Mouse (Mus musculus) hindbrain, embryonic 13.5 days (tissue): Measurements from ENCODE around the gene Lyve1. TPM values are rescaled to one million over a fixed set of nuclear protein-coding genes. Genes with fewer than 3 reads are reported as not detected.

Source experiments
- ATAC-seq: fragments of 200-750 bp; cut with Nextera tagmentation; 2 replicates; pipeline ENCODE4 v1.8.0; 2017; ENCODE audit warnings: moderate TSS enrichment; ENCODE audit not compliant: low FRiP score
- H3K27ac ChIP-seq: fragments of 300-500 bp; sonication (generic); 2 replicates; pipeline ENCODE4 v1.5.1; 2015; ENCODE audit warnings: inconsistent platforms, mild to moderate bottlenecking, moderate library complexity
- H3K27me3 ChIP-seq: fragments of 300-500 bp; sonication (generic); 2 replicates; pipeline ENCODE4 v1.6.1; 2015; ENCODE audit warnings: mild to moderate bottlenecking, inconsistent platforms
- H3K36me3 ChIP-seq: fragments of 300-500 bp; sonication (generic); 2 replicates; pipeline ENCODE4 v1.6.1; 2015; ENCODE audit warnings: mild to moderate bottlenecking, inconsistent platforms
- H3K4me1 ChIP-seq: fragments of 300-500 bp; sonication (generic); replicated peaks from 2 replicates; pipeline ENCODE4 v1.6.1; 2015; ENCODE audit warnings: inconsistent platforms
- H3K4me2 ChIP-seq: fragments of 300-500 bp; sonication (generic); 2 replicates; pipeline ENCODE4 v1.6.1; 2015; ENCODE audit warnings: inconsistent platforms, mild to moderate bottlenecking, moderate library complexity
- H3K4me3 ChIP-seq: fragments of 300-500 bp; sonication (generic); 2 replicates; pipeline ENCODE4 v1.5.1; 2015; ENCODE audit warnings: mild to moderate bottlenecking, inconsistent platforms
- H3K9ac ChIP-seq: fragments of 300-500 bp; sonication (generic); 2 replicates; pipeline ENCODE4 v1.6.1; 2015; ENCODE audit warnings: mild to moderate bottlenecking, inconsistent platforms
- H3K9me3 ChIP-seq: fragments of 300-500 bp; sonication (generic); 2 replicates; pipeline ENCODE4 v1.6.1; 2016; ENCODE audit warnings: inconsistent platforms
- WGBS: fragments of 180-500 bp; shearing (Covaris S2); methylation state at CpG from one replicate; pipeline ENCODE4 v1.1.7; 2015; 5-methylcytosine and 5-hydroxymethylcytosine counted together
- polyA plus RNA-seq: library from polyadenylated mRNA; unstranded; fragments of >200 nt; fragmentation: Nextera tagmentation; extraction: Ambion mirVana; gene quantifications from 2 replicates; pipeline ENCODE4 v1.2.1, GENCODE M21; 2015

Gene Lyve1
- polyA plus RNA-seq, 1 experiment from 2014 or later, result 6.9 TPM

DNA sequence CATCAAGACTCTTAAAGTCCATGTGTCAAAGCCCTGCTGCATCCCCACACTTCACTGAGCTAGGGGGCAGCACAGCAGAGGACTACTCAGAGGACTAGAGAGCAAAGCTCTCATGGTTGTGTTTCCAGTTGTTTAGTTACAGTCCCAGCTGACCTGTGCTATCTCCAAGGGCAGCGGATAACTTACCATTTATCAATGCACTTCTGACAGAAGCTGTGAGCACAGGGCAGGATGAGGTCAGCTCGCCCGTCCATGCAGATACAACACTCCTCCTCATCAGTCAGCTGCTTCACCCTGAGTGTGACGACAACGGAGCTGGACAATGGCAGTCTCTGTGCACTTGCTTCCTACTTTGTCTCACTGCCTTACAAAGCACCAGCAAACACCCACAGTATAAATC, 42.0 kb downstream of the Lyve1 start:
- H3K27me3 ChIP-seq, result no peaks in the 10 kb centered on the region
- no peak overlapping the region for H3K4me2 ChIP-seq
- H3K4me1 ChIP-seq, result peaks cover 5% of the 10 kb centered on the region
- H3K4me3 ChIP-seq, result no peak overlapping the region
- peaks cover 25% of the 10 kb centered on the region for H3K36me3 ChIP-seq
- 21% methylated on average over 5 of the region's 5 CpGs for WGBS
- H3K27ac ChIP-seq, result no peak overlapping the region
- ATAC-seq, result 0 out of 2 replicates have a peak, but pooled peaks have one; percentile 46
- no peak overlapping the region for H3K9ac ChIP-seq
- H3K9me3 ChIP-seq, result no peaks in the 10 kb centered on the region

DNA sequence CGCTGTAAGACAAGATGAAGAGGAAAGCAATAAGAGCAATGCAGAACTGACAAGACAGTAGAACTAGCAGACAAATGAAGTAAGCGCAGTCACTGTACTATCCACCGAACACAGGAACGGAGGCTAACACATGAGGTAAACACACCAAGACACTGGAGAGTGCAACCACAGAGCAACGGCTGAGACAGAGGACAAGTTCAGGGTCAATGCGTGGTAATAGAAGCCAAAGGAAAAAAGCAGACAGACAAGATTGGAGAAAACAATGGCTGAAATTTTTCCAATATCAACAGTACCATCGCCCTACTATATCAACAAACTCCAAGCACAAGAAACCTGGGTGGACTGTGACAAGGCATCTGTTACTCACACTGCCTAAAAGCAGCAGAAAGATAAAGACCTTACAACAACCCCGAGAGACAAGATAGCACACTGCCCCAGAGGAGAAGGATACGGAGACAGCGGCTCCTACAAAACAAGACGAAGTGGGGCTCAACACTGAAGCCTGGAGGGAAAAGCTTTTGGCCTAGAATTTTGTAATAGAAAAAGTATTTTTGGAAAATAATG, 44.2 kb downstream of the Lyve1 start:
- no peak overlapping the region for H3K9ac ChIP-seq
- H3K4me2 ChIP-seq, result no peak overlapping the region
- H3K9me3 ChIP-seq, result no peaks in the 10 kb centered on the region
- no peak for ATAC-seq
- H3K27ac ChIP-seq, result no peak overlapping the region
- H3K27me3 ChIP-seq, result no peaks in the 10 kb centered on the region
- WGBS, result 87% methylated on average over 11 of the region's 11 CpGs
- H3K4me1 ChIP-seq, result peaks cover 5% of the 10 kb centered on the region
- H3K4me3 ChIP-seq, result no peak overlapping the region
- peaks cover 15% of the 10 kb centered on the region for H3K36me3 ChIP-seq

DNA sequence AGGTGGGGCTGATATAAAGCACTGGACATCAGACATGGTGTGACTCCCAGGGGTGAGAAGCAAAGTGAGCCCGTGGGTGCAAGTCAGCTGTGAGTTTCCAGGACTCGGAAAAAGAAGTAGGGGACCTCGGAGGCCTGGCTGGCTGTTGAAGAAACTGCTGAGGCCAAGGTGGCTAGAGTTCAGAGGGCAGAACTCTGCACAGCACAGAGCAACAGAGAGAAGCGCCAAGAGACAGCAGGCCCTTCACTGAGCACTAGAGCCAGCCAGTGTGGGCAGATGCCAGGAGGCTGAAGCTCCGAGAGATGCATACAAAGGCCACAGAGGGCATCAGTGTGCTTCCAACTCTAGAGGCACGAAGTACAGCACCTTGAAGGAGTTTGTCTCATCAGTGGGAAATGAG, 44.8 kb downstream of the Lyve1 start:
- Histone ChIP-seq H3K4me1 (peaks cover 5% of the 10 kb centered on the region), H3K36me3 (peaks cover 8% of the 10 kb centered on the region), H3K9me3 (no peaks in the 10 kb centered on the region), H3K4me3 (no peak overlapping the region), H3K9ac (no peak overlapping the region; the same call in 1 of the 2 replicates), H3K4me2 (no peak overlapping the region), H3K27me3 (no peaks in the 10 kb centered on the region), H3K27ac (no peak overlapping the region)
- ATAC-seq, result no peak
- 85% methylated on average over 6 of the region's 6 CpGs for WGBS

DNA sequence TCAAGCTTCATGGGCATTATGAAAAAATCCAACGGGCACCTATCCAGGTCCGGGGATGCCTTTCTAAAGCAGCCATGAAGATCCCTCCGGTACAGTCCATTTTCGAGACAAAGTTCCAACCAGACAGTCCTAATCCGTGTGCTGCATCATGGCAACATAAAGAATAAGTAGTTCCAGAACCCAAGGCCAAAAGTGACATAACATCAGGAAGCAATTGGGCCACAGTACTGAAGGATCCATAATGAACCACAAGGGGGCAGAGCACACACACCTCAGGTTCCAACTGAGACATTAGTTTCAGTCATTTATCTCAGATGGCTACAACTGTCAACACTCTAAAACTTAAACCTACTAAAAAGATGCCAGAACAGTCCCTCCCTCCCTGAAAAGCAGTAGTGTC, 47.0 kb downstream of the Lyve1 start:
- no peak for ATAC-seq
- Histone ChIP-seq H3K27ac (no peak overlapping the region), H3K4me3 (no peak overlapping the region), H3K9ac (no peak overlapping the region), H3K27me3 (no peaks in the 10 kb centered on the region), H3K9me3 (no peaks in the 10 kb centered on the region), H3K36me3 (peaks cover 7% of the 10 kb centered on the region), H3K4me2 (no peak overlapping the region), H3K4me1 (peaks cover 5% of the 10 kb centered on the region)
- WGBS, result 71% methylated on average over 5 of the region's 5 CpGs

DNA sequence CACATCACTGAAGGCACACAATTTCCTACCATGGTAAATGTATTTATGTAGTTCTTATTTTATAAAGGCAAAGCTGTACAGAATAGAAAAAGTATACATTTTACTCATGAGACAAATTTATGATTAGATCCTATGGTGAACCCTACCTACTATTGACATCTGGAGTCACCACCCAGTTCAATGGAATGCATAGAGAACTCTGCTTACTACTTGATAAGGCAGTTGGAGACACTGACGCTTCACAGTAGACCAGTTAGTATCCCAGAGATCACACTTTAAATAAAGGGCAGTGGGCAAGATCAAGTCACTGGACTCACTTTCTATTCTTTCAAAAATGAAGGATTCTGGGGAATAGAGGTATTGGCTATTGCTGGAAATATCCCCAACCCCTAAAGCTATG, 49.1 kb downstream of the Lyve1 start:
- H3K27ac ChIP-seq, result no peak overlapping the region
- no peak overlapping the region for H3K4me2 ChIP-seq
- peaks cover 9% of the 10 kb centered on the region; the same call in 1 of the 2 replicates for H3K4me1 ChIP-seq
- no peak for ATAC-seq
- no peak overlapping the region for H3K4me3 ChIP-seq
- H3K9me3 ChIP-seq, result no peaks in the 10 kb centered on the region
- peaks cover 7% of the 10 kb centered on the region for H3K36me3 ChIP-seq
- WGBS, result 98% methylated on average over 1 of the region's 1 CpGs
- H3K9ac ChIP-seq, result no peak overlapping the region
- no peaks in the 10 kb centered on the region for H3K27me3 ChIP-seq

DNA sequence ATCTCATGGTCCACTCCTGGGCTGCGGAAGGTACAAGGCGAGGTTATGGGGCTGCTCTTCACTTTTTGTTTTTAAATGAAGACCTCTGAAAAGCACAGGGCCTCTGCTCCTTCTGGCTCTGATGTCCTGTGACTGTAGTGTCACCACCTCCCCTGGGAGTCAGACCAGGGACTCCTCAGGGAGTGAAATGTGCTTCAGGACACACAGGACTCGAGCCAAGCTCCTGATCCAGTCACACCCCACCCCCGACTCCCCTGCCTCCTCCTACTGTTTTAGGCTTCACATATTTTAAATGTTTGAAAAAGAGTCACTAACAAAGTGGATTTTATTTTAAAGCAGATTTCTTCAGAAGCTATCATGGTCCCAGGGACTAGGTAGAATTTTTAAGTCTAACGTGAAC, 51.5 kb downstream of the Lyve1 start:
- WGBS, result 83% methylated on average over 5 of the region's 5 CpGs
- Histone ChIP-seq H3K27me3 (no peaks in the 10 kb centered on the region), H3K4me1 (peaks cover 9% of the 10 kb centered on the region; the same call in 1 of the 2 replicates), H3K4me2 (no peak overlapping the region), H3K27ac (no peak overlapping the region), H3K9ac (no peak overlapping the region), H3K4me3 (no peak overlapping the region), H3K9me3 (no peaks in the 10 kb centered on the region), H3K36me3 (peaks cover 7% of the 10 kb centered on the region)
- no peak for ATAC-seq

DNA sequence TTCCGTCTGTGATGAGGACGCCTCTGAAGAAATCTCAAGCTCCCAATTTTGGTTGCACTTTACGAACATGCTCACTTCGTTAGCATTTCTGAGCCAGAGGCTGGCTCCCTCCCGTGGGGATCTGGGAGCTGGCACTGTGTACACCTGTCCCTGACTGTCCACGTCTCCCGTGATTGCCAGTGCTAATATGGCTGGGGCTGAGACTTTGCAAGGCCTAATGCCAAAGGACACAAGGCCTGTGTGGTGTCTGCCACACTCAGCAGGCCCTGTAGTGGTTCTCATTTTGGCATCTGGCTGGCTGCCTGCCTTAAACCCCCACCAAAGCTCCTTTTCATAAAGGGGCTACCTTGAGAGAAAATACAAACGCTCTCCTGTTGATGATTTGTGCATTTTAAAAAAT, 52.0 kb downstream of the Lyve1 start:
- Histone ChIP-seq H3K9me3 (no peaks in the 10 kb centered on the region), H3K27ac (no peak overlapping the region), H3K9ac (no peak overlapping the region), H3K4me1 (peaks cover 9% of the 10 kb centered on the region; the same call in 1 of the 2 replicates), H3K36me3 (peaks cover 7% of the 10 kb centered on the region), H3K4me2 (no peak overlapping the region), H3K4me3 (no peak overlapping the region), H3K27me3 (no peaks in the 10 kb centered on the region)
- ATAC-seq, result no peak
- WGBS, result 87% methylated on average over 8 of the region's 8 CpGs

DNA sequence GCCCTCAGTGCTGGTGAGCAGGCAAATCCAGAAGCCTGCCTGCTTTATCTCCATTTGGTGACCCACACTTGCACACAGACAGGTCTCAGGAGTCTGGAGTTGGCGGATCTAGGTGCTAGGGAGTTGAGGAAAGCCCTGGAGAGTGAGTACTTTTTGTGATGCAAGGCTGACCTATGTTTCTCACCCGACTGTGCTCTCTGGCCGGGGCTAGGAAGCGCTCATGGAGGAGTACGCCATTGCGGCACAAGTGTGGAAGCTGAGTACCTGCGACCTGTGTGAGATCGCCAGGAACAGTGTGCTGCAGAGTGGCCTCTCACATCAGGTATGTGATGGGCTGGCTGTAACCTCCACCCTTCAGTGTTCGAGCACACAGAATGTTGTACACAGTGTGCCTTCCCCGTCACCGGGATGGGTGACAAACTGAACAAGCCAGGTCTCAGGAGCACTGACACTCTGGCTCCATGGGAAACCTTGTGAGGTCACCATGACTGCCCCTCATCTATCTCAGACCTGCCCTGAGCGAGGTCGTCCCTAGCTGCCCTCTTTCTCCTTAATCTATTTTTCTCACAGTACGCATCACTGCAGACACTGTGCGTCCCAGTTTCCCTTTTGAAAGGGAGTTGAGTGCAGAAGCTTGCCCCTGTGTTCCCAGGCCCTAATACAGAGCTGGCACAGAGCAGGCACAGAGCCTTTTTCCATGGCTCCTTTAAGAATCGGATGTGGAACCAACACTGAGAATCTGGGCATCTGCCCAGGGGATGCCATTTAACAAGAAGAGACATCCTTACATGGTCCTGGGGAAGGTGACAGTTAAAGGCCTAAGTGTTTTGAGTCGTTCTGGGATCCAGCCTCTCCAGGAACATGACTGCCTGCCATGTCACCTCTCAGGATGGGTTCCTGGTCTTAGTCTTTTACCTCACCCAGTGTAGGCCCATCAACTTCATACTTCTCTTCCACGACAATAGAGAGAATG, 53.2 kb downstream of the Lyve1 start:
- peaks cover 7% of the 10 kb centered on the region for H3K36me3 ChIP-seq
- no peak overlapping the region for H3K27ac ChIP-seq
- WGBS, result 83% methylated on average over 18 of the region's 18 CpGs
- H3K27me3 ChIP-seq, result no peaks in the 10 kb centered on the region
- peak overlapping the region; percentile 35 for H3K9ac ChIP-seq
- H3K9me3 ChIP-seq, result no peaks in the 10 kb centered on the region
- ATAC-seq, result no peak
- no peak overlapping the region for H3K4me2 ChIP-seq
- no peak overlapping the region for H3K4me3 ChIP-seq
- H3K4me1 ChIP-seq, result peaks cover 9% of the 10 kb centered on the region; the same call in 1 of the 2 replicates

DNA sequence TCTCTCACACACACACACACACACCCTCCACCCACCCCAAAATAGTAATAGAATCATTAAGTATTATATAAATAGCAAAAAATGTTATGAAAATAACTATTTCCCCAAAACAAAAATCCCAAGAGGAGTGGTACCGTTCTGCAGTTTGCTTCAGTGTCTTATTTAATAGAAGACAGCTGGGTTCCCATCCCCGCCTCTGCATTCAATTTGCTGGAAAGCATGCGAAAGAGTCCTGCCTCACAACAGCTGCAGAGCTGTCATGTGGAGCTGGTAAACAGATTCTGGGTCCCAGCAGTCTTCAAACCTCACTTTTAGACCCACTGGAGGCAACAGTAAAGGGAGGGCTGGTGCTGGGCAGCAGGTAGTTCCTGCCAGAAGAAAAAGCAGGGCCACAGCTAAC, 54.1 kb downstream of the Lyve1 start:
- ATAC-seq, result no peak
- Histone ChIP-seq H3K4me3 (no peak overlapping the region), H3K4me2 (no peak overlapping the region), H3K27ac (no peak overlapping the region), H3K36me3 (peaks cover 3% of the 10 kb centered on the region; the same call in 1 of the 2 replicates), H3K9me3 (no peaks in the 10 kb centered on the region), H3K27me3 (no peaks in the 10 kb centered on the region), H3K4me1 (peaks cover 15% of the 10 kb centered on the region; the same call in 1 of the 2 replicates), H3K9ac (peak overlapping the region; percentile 35; the same call in 1 of the 2 replicates)
- WGBS, result 47% methylated on average over 3 of the region's 3 CpGs

DNA sequence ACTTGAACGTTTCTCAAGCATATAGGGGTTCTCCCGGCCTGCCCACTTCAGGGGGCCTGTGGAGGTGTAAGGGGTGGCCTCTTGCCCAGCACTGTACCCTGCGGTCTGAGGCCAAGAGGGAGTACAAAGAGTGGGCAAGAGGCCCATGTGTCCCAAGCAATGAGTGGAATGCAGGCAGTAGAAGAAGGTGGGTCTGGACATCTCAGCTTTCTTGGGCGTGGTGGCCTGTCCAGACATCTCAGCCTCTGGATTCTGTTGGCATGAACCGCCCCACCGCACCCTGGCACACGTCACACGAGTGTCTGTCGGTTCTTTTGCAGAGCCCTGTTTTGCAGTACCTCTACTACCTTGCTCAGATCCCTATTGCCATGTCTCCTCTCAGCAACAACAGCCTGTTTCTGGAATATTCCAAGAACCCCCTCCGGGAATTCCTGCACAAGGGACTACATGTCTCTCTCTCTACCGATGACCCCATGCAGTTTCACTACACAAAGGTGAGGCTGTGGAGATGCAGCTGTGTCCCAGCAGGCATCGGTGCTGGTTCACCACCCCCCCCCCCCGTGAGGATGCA, 55.5 kb downstream of the Lyve1 start:
- no peak overlapping the region for H3K4me3 ChIP-seq
- H3K4me2 ChIP-seq, result no peak overlapping the region
- H3K27ac ChIP-seq, result no peak overlapping the region
- peaks cover 15% of the 10 kb centered on the region; the same call in 1 of the 2 replicates for H3K4me1 ChIP-seq
- peaks cover 3% of the 10 kb centered on the region; the same call in 1 of the 2 replicates for H3K36me3 ChIP-seq
- no peak for ATAC-seq
- no peak overlapping the region for H3K9ac ChIP-seq
- H3K27me3 ChIP-seq, result no peaks in the 10 kb centered on the region
- 91% methylated on average over 13 of the region's 13 CpGs for WGBS
- H3K9me3 ChIP-seq, result no peaks in the 10 kb centered on the region

DNA sequence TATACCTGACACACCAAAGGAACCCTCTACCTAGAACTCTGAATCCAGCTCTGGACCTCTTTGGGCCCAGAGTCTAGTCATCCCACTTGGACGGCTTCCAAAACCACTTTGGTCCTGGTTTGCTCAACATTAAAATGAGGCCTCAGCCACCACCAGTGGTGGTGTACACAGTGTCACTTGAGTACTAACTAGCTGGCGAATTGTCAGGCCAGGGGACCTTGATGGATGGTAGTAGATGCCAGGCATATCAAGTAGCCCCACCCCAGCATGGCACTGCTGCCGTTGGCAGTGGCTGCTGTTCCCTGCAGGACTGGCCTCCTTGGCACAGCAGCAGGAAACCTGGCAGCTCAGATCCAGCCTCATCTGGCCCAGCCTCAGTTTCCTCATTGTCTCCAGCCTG, 58.8 kb downstream of the Lyve1 start:
- Histone ChIP-seq H3K36me3 (no peaks in the 10 kb centered on the region), H3K9me3 (no peaks in the 10 kb centered on the region), H3K4me2 (no peak overlapping the region), H3K4me3 (no peak overlapping the region), H3K27me3 (no peaks in the 10 kb centered on the region), H3K4me1 (peaks cover 13% of the 10 kb centered on the region; the same call in 1 of the 2 replicates), H3K27ac (no peak overlapping the region), H3K9ac (0 out of 2 replicates have a peak overlapping the region, but pooled peaks have one; percentile 10)
- WGBS, result 74% methylated on average over 3 of the region's 3 CpGs
- peak; percentile 49; the same call in 1 of the 2 replicates for ATAC-seq

DNA sequence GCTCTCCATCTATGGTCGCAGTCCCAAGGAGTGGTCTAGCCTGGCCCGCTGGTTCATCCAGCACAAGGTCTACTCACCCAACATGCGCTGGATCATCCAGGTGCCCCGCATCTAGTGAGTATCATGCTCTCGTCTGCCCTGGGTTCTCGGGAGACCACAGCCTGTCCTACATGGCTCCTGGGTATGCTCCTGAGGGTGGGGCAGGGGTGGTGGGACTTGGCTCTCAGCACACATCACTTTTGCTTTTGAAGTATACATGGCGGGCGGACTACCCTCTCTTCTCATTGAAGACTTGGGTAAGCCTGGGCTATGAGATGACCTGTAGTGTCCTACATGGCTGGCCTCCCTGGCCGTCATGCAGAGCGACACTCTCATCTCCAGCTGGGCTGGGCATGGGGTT, 59.9 kb downstream of the Lyve1 start:
- Histone ChIP-seq H3K4me3 (no peak overlapping the region), H3K9me3 (no peaks in the 10 kb centered on the region), H3K27ac (no peak overlapping the region), H3K27me3 (no peaks in the 10 kb centered on the region), H3K9ac (no peak overlapping the region), H3K36me3 (no peaks in the 10 kb centered on the region), H3K4me1 (peaks cover 10% of the 10 kb centered on the region; the same call in 1 of the 2 replicates), H3K4me2 (no peak overlapping the region)
- no peak for ATAC-seq
- WGBS, result 93% methylated on average over 10 of the region's 10 CpGs
